Mouse (Mus musculus) stomach, embryonic 16.5 days (tissue): ENCODE data around the gene Xlr4a. TPM values are rescaled to one million over a fixed set of nuclear protein-coding genes. Genes with fewer than 3 reads are reported as not detected.
"Not testable (repeated sequence)": the region's sequence is repeated elsewhere in the genome, so short reads cannot be mapped to it uniquely, and the experiment has no call there.

Source experiments
- ATAC-seq: fragments of 200-750 bp; cut with Nextera tagmentation; 2 replicates; pipeline ENCODE4 v1.8.0; 2017; ENCODE audit warnings: moderate number of reproducible peaks, moderate TSS enrichment; ENCODE audit not compliant: insufficient read depth, low FRiP score
- H3K27ac ChIP-seq: fragments of 300-500 bp; sonication (generic); 2 replicates; pipeline ENCODE4 v1.5.1; 2014; ENCODE audit warnings: low read length
- H3K27me3 ChIP-seq: fragments of 300-500 bp; sonication (generic); 2 replicates; pipeline ENCODE4 v1.6.1; 2014; ENCODE audit warnings: low read length, control low read depth, mixed read lengths; ENCODE audit not compliant: control insufficient read depth, insufficient read depth
- H3K36me3 ChIP-seq: fragments of 300-500 bp; sonication (generic); 2 replicates; pipeline ENCODE4 v1.6.1; 2014; ENCODE audit warnings: low read length; ENCODE audit not compliant: control insufficient read depth, insufficient read depth
- H3K4me1 ChIP-seq: fragments of 300-500 bp; sonication (generic); 2 replicates; pipeline ENCODE4 v1.6.1; 2014; ENCODE audit warnings: low read length, control low read depth, mixed read lengths; ENCODE audit not compliant: control insufficient read depth, insufficient read depth
- H3K4me2 ChIP-seq: fragments of 300-500 bp; sonication (generic); 2 replicates; pipeline ENCODE4 v1.6.1; 2014; ENCODE audit warnings: low read depth, low read length, mixed read lengths
- H3K4me3 ChIP-seq: fragments of 300-500 bp; sonication (generic); replicated peaks from 2 replicates; pipeline ENCODE4 v1.5.1; 2014; ENCODE audit warnings: mild to moderate bottlenecking, low read length
- H3K9ac ChIP-seq: fragments of 300-500 bp; sonication (generic); 2 replicates; pipeline ENCODE4 v1.6.1; 2014; ENCODE audit warnings: low read length
- H3K9me3 ChIP-seq: fragments of 300-500 bp; sonication (generic); replicated peaks from 2 replicates; pipeline ENCODE4 v1.6.1; 2016; ENCODE audit warnings: low read length, control low read depth; ENCODE audit not compliant: control insufficient read depth
- WGBS: fragments of 180-500 bp; shearing (Covaris S2); extraction: QIAGEN DNeasy Blood & Tissue Kit; methylation state at CpG from one replicate; pipeline ENCODE4 v1.1.7; 2014; 5-methylcytosine and 5-hydroxymethylcytosine counted together
- polyA plus RNA-seq: library from polyadenylated mRNA; unstranded; fragments of >200 nt; fragmentation: Nextera tagmentation; extraction: Ambion mirVana; gene quantifications from 2 replicates; pipeline ENCODE4 v1.2.1, GENCODE M21; 2015

Xlr4a gene
- 0.97 and 1.0 TPM in 2 replicates for polyA plus RNA-seq

- H3K27me3 ChIP-seq, ATAC-seq, H3K36me3 ChIP-seq, H3K9me3 ChIP-seq, H3K9ac ChIP-seq, H3K27ac ChIP-seq, H3K4me1 ChIP-seq, H3K4me3 ChIP-seq, H3K4me2 ChIP-seq: not testable (repeated sequence)
- 77% methylated on average over 18 of the region's 19 CpGs for WGBS
Observed at GRCm38 (mm10) chrX:73082267-73083055, at the start of gene Xlr4a. Gene Xlr4a (minus strand): TSS chrX:73082478.

GRCm38 (mm10) chrX:73122859-73123829, 40.9 kb upstream of the Xlr4a start:
- WGBS: no CpG with 5 or more reads among the region's 12 CpGs
- not testable (repeated sequence) for H3K9me3 ChIP-seq, H3K27ac ChIP-seq, H3K9ac ChIP-seq, H3K4me3 ChIP-seq, H3K36me3 ChIP-seq, H3K27me3 ChIP-seq, H3K4me1 ChIP-seq, H3K4me2 ChIP-seq
- ATAC-seq: peak; percentile 25; the same call in 1 of the 2 replicates

- not testable (repeated sequence) for H3K36me3 ChIP-seq, H3K27ac ChIP-seq, H3K9me3 ChIP-seq, H3K4me1 ChIP-seq, H3K4me2 ChIP-seq, H3K4me3 ChIP-seq, ATAC-seq, H3K27me3 ChIP-seq, H3K9ac ChIP-seq
- WGBS: no CpG with 5 or more reads among the region's 7 CpGs
Observed at GRCm38 (mm10) chrX:73116747-73117146, 34.5 kb upstream of the Xlr4a start, which contains the start of gene Gm14685. Gene Gm14685 (plus strand): TSS chrX:73117047.

GRCm38 (mm10) chrX:73096941-73097508, 14.7 kb upstream of the Xlr4a start, which contains the start of gene Xlr3a:
Gene Xlr3a (minus strand): TSS chrX:73097095.
- WGBS: 72% methylated on average over 12 of the region's 13 CpGs
- not testable (repeated sequence) for H3K4me3 ChIP-seq, H3K9me3 ChIP-seq, ATAC-seq, H3K4me2 ChIP-seq, H3K4me1 ChIP-seq, H3K27ac ChIP-seq, H3K36me3 ChIP-seq, H3K9ac ChIP-seq, H3K27me3 ChIP-seq

- not testable (repeated sequence) for H3K4me1 ChIP-seq, H3K9me3 ChIP-seq, H3K4me2 ChIP-seq, H3K27ac ChIP-seq, H3K9ac ChIP-seq, ATAC-seq, H3K4me3 ChIP-seq, H3K27me3 ChIP-seq, H3K36me3 ChIP-seq
- no CpG with 5 or more reads among the region's 5 CpGs for WGBS
Observed at GRCm38 (mm10) chrX:73066765-73067312, 15.4 kb downstream of the Xlr4a start.

- WGBS: 25% methylated on average over 7 of the region's 7 CpGs
- H3K4me2 ChIP-seq: peak within 1 kb of the TSS; percentile 29
- no peak; the same call in 1 of the 2 replicates for ATAC-seq
Observed at GRCm38 (mm10) chrX:73064415-73064793, 17.9 kb downstream of the Xlr4a start, which contains the start of gene Pnma3. Gene Pnma3 (plus strand): TSS chrX:73064787.

GRCm38 (mm10) chrX:73063512-73064414, 18.5 kb downstream of the Xlr4a start:
- WGBS: 34% methylated on average over 24 of the region's 24 CpGs
- Histone ChIP-seq H3K9ac (no peak overlapping the region; the same call in 1 of the 2 replicates), H3K4me3 (peak overlapping the region; percentile 9; the same call in 1 of the 2 replicates), H3K27ac (no peak overlapping the region), H3K9me3 (no peaks in the 10 kb centered on the region), H3K4me1 (no peaks in the 10 kb centered on the region), H3K27me3 (no peaks in the 10 kb centered on the region), H3K4me2 (peak overlapping the region; percentile 29), H3K36me3 (no peaks in the 10 kb centered on the region)
- ATAC-seq: peak; percentile 47; the same call in 1 of the 2 replicates

More at GRCm38 (mm10) chrX:73064415-73064793, 17.9 kb downstream of the Xlr4a start, which contains the start of gene Pnma3:
- H3K4me3 ChIP-seq: peak within 1 kb of the TSS; percentile 9; the same call in 1 of the 2 replicates
- H3K27ac ChIP-seq: no peak within 1 kb of the TSS
- H3K9me3 ChIP-seq: no peaks in the 10 kb centered on the region
- no peaks in the 10 kb centered on the region for H3K4me1 ChIP-seq
- H3K9ac ChIP-seq: no peak within 1 kb of the TSS; the same call in 1 of the 2 replicates
- no peaks in the 10 kb centered on the region for H3K36me3 ChIP-seq
- no peaks in the 10 kb centered on the region for H3K27me3 ChIP-seq

- no peaks in the 10 kb centered on the region for H3K36me3 ChIP-seq
- H3K27ac ChIP-seq: no peak overlapping the region
- WGBS: 44% methylated on average over 5 of the region's 5 CpGs
- no peak overlapping the region for H3K4me2 ChIP-seq
- H3K27me3 ChIP-seq: no peaks in the 10 kb centered on the region
- no peaks in the 10 kb centered on the region for H3K9me3 ChIP-seq
- H3K4me3 ChIP-seq: no peak overlapping the region
- H3K9ac ChIP-seq: no peak overlapping the region
- no peaks in the 10 kb centered on the region for H3K4me1 ChIP-seq
- no peak for ATAC-seq
Observed at GRCm38 (mm10) chrX:73062323-73062722, 20.0 kb downstream of the Xlr4a start.
